24 mouse cellular contexts compared by ENCODE assay signal in the genomic region with DNA sequence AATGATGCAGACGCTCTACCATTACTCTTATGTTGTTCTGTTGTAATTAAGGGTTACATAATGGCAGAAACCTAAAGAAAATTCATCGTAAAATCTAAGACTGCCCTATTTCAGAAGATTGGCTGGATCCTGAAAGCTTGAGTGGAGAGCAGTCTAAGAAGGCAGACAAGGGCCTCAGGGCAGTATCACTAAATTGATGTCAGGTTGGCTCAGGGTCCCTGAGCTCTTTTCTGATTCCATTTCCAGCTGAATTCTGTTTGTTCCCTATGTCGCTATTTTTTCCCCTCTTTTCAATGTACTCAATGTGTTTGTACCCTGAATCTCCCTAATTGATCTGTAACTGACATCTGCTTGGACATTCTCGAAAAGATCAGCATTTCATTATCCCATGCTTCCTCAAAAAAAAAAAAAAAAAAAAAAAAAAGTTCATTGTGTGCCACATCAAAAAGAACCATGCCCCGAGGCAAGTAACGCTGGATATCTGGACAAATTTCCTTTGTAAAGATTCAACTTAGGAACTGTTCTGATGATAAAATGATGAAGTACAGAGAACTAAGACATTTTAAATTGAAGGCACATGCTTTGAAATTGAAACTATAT.
A peak's percentile ranks its signal among the peaks of the same experiment; 100 is the strongest.
DNase-seq lines count a peak whose midpoint lies in the region; ATAC-seq and TF ChIP-seq lines count a peak whose summit lies in the region.
"Had no signal": no experiment of that assay in that cellular context is flagged by ENCODE, and none has a peak within 500 bp of the region (broad histone marks: within the 10 kb centered on the region; RNA-seq: fewer than 3 reads in every experiment).

No protein-coding gene starts in this region.

- no peak overlapping the region for H3K4me2 ChIP-seq in forebrain, embryonic 12.5 days
- no peak overlapping the region for H3K4me2 ChIP-seq in forebrain, postnatal 0 days (ENCODE audit: low read depth)
- no peak overlapping the region for H3K4me2 ChIP-seq in neural tube, embryonic 15.5 days
- H3K4me2 ChIP-seq: embryonic facial prominence, embryonic 13.5 days; heart, embryonic 11.5 days; hindbrain, embryonic 15.5 days; kidney, embryonic 15.5 days; neural tube, embryonic 12.5 days had no signal

- H3K4me3 ChIP-seq in forebrain, embryonic 12.5 days (replicated peaks): no peak overlapping the region
- H3K4me3 ChIP-seq in forebrain, postnatal 0 days (ENCODE audit: low read depth, low read length): no peak overlapping the region
- H3K4me3 ChIP-seq in neural tube, embryonic 15.5 days (replicated peaks): no peak overlapping the region
- H3K4me3 ChIP-seq: embryonic facial prominence, embryonic 13.5 days; hindbrain, embryonic 15.5 days; kidney, embryonic 15.5 days; neural tube, embryonic 12.5 days had no signal

- DNase-seq in forebrain, postnatal 0 days: no peak
- DNase-seq in retina, postnatal 1 day: peak; percentile 35
- no peak for DNase-seq in retina, embryonic 14.5 days (ENCODE audit: low spot score)
- peak; percentile 63 for DNase-seq in hindlimb bud, embryonic 11.5 days (ENCODE audit: extremely low spot score, low read depth, low spot score)
- no peak for DNase-seq in layer of hippocampus, postnatal 10 days (ENCODE audit: low spot score in 2 of 2)
- DNase-seq in frontal cortex, postnatal 36 days (ENCODE audit: low spot score in 2 of 2): no peak
- DNase-seq: adrenal gland, postnatal 10 days; cerebellum, adult 18-20 months; cerebellum, postnatal 25 days; heart, postnatal 10 days; kidney, postnatal 4 days; spleen, adult 18-20 months; thymus, postnatal 36 days had no signal

- TF ChIP-seq CTCF in forebrain, postnatal 0 days (IDR thresholded peaks at IDR 0.05; ENCODE audit: low read depth): no peak

- H3K27me3 ChIP-seq in forebrain, embryonic 12.5 days: no peaks in the 10 kb centered on the region
- no peaks in the 10 kb centered on the region for H3K27me3 ChIP-seq in forebrain, postnatal 0 days (ENCODE audit: insufficient read depth, low read length)
- no peaks in the 10 kb centered on the region for H3K27me3 ChIP-seq in neural tube, embryonic 15.5 days (replicated peaks)
- H3K27me3 ChIP-seq: embryonic facial prominence, embryonic 13.5 days; hindbrain, embryonic 15.5 days; kidney, embryonic 15.5 days; neural tube, embryonic 12.5 days; Patski had no signal

- H3K27ac ChIP-seq in forebrain, embryonic 12.5 days: no peak overlapping the region
- H3K27ac ChIP-seq in forebrain, postnatal 0 days (ENCODE audit: low read depth, low read length): no peak overlapping the region
- no peak overlapping the region for H3K27ac ChIP-seq in neural tube, embryonic 15.5 days (replicated peaks)
- H3K27ac ChIP-seq: embryonic facial prominence, embryonic 13.5 days; hindbrain, embryonic 15.5 days; kidney, embryonic 15.5 days; liver, embryonic 14.5 days; neural tube, embryonic 12.5 days had no signal

- no peaks in the 10 kb centered on the region for H3K36me3 ChIP-seq in forebrain, embryonic 12.5 days (replicated peaks)
- H3K36me3 ChIP-seq in forebrain, postnatal 0 days (ENCODE audit: insufficient read depth): no peaks in the 10 kb centered on the region
- no peaks in the 10 kb centered on the region for H3K36me3 ChIP-seq in neural tube, embryonic 15.5 days
- H3K36me3 ChIP-seq: embryonic facial prominence, embryonic 13.5 days; hindbrain, embryonic 15.5 days; kidney, embryonic 15.5 days; neural tube, embryonic 12.5 days had no signal

- H3K9me3 ChIP-seq in forebrain, embryonic 12.5 days: no peaks in the 10 kb centered on the region
- H3K9me3 ChIP-seq in forebrain, postnatal 0 days (ENCODE audit: low read length): no peaks in the 10 kb centered on the region
- H3K9me3 ChIP-seq in neural tube, embryonic 15.5 days (replicated peaks): no peaks in the 10 kb centered on the region
- H3K9me3 ChIP-seq: embryonic facial prominence, embryonic 13.5 days; hindbrain, embryonic 15.5 days; kidney, embryonic 15.5 days; neural tube, embryonic 12.5 days had no signal

- H3K4me1 ChIP-seq in forebrain, embryonic 12.5 days: no peaks in the 10 kb centered on the region
- H3K4me1 ChIP-seq in forebrain, postnatal 0 days (ENCODE audit: insufficient read depth): no peaks in the 10 kb centered on the region
- no peaks in the 10 kb centered on the region for H3K4me1 ChIP-seq in neural tube, embryonic 15.5 days
- H3K4me1 ChIP-seq: embryonic facial prominence, embryonic 13.5 days; hindbrain, embryonic 15.5 days; kidney, embryonic 15.5 days; neural tube, embryonic 12.5 days had no signal

- H3K9ac ChIP-seq in forebrain, embryonic 12.5 days: no peak overlapping the region
- H3K9ac ChIP-seq in forebrain, postnatal 0 days: no peak overlapping the region
- no peak overlapping the region for H3K9ac ChIP-seq in neural tube, embryonic 15.5 days (replicated peaks)
- H3K9ac ChIP-seq: embryonic facial prominence, embryonic 13.5 days; hindbrain, embryonic 15.5 days; kidney, embryonic 15.5 days; liver, embryonic 14.5 days; neural tube, embryonic 12.5 days had no signal

- peak; percentile 14; the same call in 1 of the 2 replicates for ATAC-seq in forebrain, embryonic 12.5 days (ENCODE audit: low FRiP score)
- no peak for ATAC-seq in forebrain, postnatal 0 days
- ATAC-seq in neural tube, embryonic 15.5 days (ENCODE audit: low FRiP score): no peak
- ATAC-seq: CD4-positive, CD25-positive, alpha-beta regulatory T cell, adult 4 months; intestine, embryonic 16.5 days; Patski had no signal

- WGBS in forebrain, embryonic 12.5 days: 27% methylated on average over 6 of the region's 6 CpGs
- 21% methylated on average over 6 of the region's 6 CpGs for WGBS in forebrain, postnatal 0 days
- 56% methylated on average over 6 of the region's 6 CpGs for WGBS in neural tube, embryonic 15.5 days

Comparison
In these comparisons a context has a peak if more than half of its experiments do, and no peak if none do; other contexts are left out.
1. DNase-seq: peak in retina, postnatal 1 day (single experiment) and hindlimb bud, embryonic 11.5 days (single experiment); none in forebrain, postnatal 0 days (single experiment), retina, embryonic 14.5 days (single experiment), layer of hippocampus, postnatal 10 days (0 of 2) and frontal cortex, postnatal 36 days (0 of 2).